Mouse (Mus musculus) neutrophil, adult 83 days (primary cell): Measurements from ENCODE around the gene Slc7a10. TPM values are rescaled to one million over a fixed set of nuclear protein-coding genes. Genes with fewer than 3 reads are reported as not detected.

Experiments used
- total RNA-seq, 2 experiments: library from RNA; stranded (reverse); gene quantifications; one replicate each; pipeline ENCODE4 v1.2.4; 2023

Gene Slc7a10
- not detected for total RNA-seq

GRCm38 (mm10) chr7:35185889-35186569 is at the start of gene Slc7a10:
Slc7a10 (plus strand) TSS chr7:35186385.

GRCm38 (mm10) chr7:35215225-35215624 is 29.0 kb downstream of the Slc7a10 start, which contains the start of gene Lrp3:
Lrp3 (minus strand) TSS chr7:35215498.

Other genes starting within 250 kb of the Slc7a10 start
- 10 to 100 TPM; 33.7 to 43.1 TPM for gene Cebpg, start 129.8 kb upstream of the Slc7a10 start, total RNA-seq
- 10 to 100 TPM; 61.3 to 71.8 TPM for gene Cebpa, start 67.1 kb upstream of the Slc7a10 start, total RNA-seq
- under 1 TPM in 1 of 2 experiments, not detected in 1; 0.09 TPM for gene Lrp3, start 29.1 kb downstream of the Slc7a10 start, total RNA-seq
- 1 to 10 TPM; 7.6 to 9.3 TPM for gene Gpatch1, start 132.1 kb downstream of the Slc7a10 start, total RNA-seq
- gene Rhpn2, start 147.8 kb downstream of the Slc7a10 start, total RNA-seq: under 1 TPM; 0.13 to 0.72 TPM
- 1 to 10 TPM; 6.8 to 8.1 TPM for gene Faap24, start 210.5 kb downstream of the Slc7a10 start, total RNA-seq
- 10 to 100 TPM; 10.8 to 12.0 TPM for gene Cep89, start 210.7 kb downstream of the Slc7a10 start, total RNA-seq